Mouse (Mus musculus) neural tube, embryonic 10.5 days (tissue): ENCODE results near the gene Stk11.

Experiments used
- DNase-seq: peaks from one replicate; pipeline ENCODE4 v3.0.0-alpha.2; 2017; ENCODE audit warnings: low spot score; ENCODE audit errors: extremely low spot score

Stk11 gene

DNA sequence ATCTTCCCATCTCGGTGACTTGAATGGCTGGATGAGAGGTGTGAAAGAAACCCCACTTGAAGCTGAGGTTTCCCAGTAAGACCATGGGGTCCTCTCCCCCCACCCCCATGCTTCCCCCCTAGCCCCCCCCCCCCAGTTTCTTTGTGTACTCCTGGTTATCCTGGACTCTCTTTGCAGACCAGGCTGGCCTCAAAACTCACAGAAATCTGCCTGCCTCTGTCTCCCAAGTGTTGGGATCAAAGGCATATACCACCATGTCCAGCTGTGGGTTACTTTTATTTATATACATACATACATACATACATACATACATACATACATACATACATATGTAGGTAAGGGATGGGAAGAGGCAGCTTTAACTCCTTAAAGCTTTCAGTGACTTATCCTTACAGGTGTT, 53.5 kb downstream of the Stk11 start:
- DNase-seq, result no peak

DNA sequence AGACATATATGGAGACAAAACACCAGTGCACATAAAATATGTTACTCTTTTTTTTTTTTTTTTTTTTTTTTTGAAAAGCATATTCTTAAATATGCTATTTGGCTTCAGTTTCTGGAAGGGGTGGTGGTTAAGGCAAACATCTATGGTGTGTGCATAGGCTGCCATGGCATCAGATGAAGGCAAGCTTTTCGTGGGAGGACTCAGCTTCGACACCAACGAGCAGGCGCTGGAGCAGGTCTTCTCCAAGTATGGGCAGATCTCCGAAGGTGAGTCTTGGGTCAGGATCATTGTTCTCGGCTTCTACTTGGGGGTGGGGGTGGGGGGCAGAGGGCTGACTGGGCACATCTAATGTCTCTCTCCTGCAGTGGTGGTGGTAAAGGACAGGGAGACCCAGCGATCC, 54.0 kb downstream of the Stk11 start:
- DNase-seq, result no peak

DNA sequence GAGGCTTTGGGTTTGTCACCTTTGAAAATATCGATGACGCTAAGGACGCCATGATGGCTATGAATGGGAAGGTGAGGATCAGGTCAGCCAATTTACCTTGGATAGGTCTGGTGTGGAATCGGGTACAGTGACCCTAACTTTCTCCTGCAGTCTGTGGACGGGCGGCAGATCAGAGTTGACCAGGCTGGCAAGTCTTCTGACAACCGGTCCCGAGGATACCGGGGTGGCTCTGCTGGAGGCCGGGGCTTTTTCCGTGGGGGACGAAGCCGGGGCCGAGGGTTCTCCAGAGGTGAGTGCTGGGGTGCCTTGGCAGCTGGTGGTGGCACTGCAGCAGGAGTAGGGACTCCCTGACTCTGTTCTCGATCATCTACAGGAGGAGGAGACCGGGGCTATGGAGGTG, 54.4 kb downstream of the Stk11 start:
- DNase-seq, result no peak

DNA sequence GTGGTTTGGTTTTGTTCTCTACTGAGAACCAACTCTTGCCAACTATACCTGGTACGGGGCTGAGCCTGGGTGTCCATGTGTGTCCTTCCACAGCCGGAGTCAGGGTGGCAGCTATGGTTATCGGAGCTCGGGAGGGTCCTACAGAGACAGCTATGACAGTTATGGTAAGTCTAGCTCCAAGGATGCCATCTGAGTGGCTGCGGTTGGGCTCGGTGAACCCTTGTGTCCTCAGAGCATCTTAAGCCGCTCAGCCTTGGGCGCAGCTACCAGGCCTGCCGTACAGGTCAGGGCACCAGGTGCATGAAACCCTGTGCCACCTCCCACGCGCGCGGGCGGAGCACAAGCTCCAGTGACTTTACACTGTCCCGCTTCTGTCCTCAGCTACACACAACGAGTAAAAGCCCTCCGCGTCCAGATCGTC, 55.0 kb downstream of the Stk11 start:
- no peak for DNase-seq

DNA sequence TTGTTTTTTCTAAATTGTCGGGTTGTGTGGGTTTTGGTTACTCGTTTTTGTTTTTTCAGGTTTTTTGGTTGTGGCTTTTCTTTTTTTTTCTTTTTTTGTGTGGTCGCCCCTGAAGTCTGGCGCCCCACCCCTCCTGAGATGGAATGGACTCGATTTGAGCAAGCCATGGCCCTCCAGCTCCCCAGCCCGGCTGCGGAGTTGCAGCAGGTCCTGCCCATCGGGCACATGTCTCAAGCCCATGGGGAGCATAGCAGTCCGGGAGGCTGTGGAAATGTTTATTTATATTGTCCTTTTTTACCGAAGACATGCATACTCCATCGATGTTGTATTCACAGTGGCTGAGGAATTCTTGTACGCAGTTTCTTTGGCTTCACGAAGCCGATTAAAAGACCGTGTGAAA, 55.6 kb downstream of the Stk11 start:
- no peak for DNase-seq

DNA sequence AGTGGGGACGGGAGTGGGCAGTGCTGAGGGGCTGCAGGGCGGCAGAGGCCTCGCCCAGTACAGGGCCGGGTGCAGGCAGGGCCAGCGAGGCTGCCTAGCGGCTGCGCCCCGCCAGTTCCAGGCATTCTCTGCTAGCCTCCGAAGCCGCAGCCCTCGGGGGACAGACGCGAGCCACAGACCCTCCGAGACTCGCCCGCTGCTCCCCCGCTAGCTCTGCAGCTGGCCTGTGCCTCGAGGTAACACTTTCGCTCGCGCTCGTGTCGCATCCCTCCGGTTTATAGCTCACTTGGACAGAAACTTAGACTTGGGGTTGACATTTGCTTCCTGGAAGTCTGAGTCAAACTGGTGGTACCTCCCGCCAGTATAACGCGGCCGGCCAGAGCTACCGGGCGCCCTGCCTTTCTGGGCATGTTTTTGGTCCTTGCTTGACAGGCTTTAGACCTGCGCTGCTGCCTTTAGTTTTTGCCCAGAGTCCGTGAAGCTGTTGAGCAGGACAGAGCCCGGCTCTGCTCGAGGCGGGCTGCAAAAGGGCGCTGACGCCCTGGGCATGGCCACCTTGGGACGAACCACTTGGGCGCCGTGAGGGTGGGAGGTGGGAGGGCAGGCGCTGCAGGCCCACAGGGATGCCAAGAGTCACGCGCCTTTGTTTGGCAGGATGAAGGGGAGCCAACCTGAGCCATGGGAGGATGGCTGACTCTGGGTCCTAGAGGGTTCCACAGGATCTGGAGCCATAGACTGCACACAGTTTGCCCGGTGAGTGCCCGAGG, 56.3 kb downstream of the Stk11 start:
- no peak for DNase-seq

DNA sequence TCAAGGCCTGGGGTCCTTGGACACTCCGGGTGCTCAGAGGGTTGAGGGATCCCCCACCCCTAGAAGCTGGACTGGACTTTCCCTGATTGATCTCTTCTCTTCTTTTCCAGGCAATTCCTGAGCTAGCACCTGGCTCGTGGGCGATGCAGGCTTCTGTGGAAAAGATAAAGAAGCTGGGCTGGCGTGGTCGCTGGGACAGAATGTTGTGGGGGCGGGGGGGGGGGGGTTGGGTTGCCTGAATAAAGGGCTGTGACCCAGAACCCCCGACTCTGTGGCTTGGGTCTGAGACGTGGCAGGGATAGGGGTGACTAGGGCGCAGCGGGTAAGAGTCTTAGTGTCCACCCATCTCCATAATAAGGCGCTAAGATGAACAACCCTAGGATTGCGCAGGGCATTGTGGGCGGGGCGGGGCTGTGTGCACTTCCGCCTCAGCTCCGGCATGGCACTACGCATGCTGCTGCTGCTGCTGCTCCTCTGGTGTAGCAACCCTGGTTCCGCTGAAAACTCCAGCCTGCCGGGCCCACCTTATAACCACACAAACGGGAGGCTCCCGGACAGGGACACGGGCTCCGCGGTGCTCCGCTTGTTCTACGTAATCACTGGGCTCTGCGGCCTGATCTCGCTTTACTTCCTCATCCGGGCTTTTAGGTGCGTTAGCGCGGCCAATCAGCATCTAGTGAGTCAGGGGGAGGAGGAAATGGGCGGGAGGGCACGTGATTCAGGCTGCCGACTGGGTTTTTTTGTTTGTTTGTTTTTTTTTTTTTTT, 57.1 kb downstream of the Stk11 start, which contains the start of gene 1600002K03Rik:
TSS of gene 1600002K03Rik (plus strand) at position 418 of the 766 bp plus-strand sequence.
- peak; percentile 93 for DNase-seq

DNA sequence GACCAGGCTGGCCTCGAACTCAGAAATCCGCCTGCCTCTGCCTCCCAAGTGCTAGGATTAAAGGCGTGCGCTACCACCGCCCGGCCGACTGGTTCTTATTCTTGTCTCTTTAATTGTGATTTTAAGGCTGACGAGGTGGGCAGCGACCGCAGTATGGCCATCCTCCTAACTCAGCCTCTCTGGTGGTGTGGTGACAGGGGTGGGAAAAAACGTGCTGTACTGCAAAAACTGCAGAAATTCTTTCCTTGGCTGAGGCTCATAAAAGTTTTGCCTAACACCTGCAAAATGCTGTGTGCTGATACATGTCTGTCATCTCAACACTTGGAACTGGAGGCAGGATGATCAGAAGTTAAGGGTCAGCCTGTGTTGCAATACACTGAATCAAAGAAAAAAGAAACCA, 57.8 kb downstream of the Stk11 start:
- DNase-seq, result no peak

DNA sequence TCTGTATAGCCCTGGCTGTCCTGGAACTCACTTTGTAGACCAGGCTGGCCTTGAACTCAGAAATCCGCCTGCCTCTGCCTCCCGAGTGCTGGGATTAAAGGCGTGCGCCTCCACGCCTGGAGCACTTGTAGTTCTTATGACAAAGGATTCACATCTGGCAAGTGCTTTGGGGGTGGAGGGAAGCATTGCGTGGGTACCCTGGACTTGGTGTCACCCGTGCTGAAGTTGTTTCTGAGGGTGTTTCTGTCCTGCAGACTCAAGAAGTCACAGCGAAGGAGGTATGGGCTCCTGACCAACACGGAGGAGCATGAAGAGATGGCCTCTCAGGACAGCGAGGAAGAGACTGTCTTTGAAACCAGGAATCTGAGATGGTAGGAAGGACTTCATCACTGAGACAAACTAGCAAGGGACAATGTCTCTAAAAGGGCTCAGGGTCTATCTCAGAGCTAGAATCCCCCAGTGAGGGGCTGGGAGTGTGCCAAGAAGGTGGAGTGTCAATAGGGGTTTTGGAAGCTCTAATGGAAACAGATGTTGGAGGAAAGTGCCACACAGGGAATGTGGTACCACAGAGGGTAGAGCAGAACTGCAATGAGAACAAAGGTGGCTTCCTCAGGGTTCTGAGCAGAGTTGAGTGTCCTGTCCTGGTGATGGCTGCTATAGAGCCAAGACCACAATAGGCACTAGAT, 58.5 kb downstream of the Stk11 start:
- no peak for DNase-seq

DNA sequence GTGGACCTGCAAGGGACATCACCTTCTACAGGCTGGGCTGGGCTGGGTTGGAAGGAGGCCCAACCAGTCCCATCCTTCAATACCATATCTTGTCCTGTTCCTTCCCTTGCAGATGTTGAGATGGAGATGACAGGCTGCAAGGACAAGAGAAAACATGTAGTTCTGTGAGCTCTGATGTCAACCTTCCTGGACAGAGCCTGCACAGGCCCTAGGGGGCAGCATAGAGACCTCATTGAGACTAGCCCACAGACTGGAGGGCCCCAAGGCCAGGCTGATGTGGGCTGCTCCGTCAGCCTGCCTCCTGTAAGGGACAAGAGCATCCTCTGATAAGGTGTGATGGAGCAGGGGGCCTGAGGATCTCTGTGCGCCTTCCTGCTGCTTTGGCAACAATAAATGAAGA, 59.1 kb downstream of the Stk11 start:
- no peak for DNase-seq

DNA sequence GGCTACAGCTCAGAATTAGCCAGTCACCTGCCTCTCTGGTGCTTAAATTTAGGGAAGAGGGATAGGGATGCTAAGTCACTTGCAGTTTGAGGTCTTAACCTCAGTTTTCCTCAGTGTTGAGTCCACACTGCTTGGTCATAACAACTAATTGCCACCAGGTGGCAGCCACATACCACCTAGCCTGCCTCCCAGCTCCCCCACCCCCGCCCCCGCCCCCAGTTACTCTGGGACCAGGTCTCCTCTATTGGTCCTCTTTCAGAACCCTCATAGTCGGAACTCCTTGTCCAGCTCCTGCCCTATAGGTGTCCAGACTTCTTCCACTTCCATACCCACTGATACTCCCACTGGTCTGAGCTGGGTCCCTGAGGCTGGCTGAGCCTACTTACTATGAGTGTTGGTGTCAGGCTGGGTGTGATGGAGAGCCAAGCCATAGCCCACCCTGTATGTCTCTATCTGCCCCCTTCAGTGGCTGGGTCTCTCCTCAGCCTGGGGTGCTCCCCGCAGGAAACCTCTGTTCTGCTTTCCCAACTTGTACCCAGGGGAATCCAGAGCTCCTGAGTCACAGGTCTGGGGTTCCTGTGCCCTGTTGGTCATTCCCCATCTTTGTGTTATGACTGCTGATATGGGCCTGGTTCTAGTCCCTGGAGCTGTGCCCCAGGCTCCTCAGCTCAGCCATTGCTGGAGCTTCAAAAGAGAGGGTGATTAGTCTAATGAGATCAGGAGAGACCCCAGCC, 60.1 kb downstream of the Stk11 start:
- DNase-seq, result peak; percentile 65

DNA sequence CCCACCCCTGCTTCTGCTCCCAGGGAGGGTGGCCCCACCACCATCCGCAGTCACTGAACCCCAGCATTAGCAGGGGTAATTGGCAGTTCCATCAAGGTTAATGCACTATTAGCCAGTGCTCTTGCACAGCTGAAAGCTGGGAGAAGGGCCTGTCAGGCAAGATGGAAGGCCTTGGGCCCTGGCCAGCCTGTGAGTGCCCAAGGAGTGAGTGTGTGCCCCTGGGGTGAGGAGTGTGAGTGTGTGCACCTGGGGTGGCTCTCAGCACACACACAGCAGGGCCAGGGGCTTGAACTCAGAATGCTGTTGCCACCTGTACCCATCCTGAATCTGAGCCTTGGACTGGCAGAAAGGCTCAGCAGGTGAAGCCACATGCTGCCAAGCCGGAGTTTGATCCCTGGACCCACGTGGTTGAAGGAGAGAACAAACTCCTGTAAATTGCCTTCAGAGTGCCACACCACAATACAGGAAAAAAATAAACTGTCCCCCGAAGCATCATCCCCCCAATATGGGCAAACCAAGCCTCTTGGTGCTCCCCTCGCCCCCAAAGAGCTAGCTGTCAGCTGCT, 60.7 kb downstream of the Stk11 start:
- DNase-seq, result no peak

DNA sequence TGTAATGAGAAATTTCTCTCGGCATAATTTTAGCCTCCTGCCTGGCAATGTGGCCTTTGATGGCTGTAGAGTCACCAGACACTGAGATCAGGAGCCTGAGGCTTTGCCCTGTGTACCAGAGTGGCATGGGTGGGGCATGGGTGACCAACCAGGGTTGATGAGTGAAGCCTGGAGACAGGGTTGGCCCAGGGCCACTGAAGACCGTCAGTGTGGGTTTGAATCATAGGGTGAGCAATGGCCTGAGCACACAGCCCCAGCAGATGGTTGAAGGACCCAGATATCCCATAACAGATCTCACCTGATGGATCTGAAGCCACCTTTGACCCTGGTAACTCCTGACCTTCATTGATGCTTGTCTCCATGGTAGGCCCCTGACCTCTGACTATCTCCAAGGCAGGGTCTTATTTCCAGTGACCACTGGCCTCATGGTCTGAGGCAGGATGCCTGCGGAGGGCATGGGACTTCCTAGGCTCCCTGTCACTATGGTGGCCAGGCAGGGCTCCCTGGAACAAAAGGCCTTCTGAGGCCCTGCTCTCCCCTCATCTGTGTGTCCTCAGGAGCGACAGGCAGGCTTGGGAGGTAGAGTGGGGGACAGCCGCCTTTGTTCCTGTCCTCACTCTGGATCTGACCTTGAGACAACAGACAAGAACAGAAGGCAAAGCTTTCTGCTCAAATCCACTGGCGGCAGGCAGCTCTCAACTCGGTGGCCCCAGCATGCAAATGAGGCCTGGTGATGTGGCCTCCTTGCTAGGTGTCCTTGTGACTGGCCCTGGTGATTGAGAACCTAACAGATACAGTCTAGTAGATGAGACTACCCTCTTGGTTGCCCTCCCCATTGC, 62.1 kb downstream of the Stk11 start:
- no peak for DNase-seq

DNA sequence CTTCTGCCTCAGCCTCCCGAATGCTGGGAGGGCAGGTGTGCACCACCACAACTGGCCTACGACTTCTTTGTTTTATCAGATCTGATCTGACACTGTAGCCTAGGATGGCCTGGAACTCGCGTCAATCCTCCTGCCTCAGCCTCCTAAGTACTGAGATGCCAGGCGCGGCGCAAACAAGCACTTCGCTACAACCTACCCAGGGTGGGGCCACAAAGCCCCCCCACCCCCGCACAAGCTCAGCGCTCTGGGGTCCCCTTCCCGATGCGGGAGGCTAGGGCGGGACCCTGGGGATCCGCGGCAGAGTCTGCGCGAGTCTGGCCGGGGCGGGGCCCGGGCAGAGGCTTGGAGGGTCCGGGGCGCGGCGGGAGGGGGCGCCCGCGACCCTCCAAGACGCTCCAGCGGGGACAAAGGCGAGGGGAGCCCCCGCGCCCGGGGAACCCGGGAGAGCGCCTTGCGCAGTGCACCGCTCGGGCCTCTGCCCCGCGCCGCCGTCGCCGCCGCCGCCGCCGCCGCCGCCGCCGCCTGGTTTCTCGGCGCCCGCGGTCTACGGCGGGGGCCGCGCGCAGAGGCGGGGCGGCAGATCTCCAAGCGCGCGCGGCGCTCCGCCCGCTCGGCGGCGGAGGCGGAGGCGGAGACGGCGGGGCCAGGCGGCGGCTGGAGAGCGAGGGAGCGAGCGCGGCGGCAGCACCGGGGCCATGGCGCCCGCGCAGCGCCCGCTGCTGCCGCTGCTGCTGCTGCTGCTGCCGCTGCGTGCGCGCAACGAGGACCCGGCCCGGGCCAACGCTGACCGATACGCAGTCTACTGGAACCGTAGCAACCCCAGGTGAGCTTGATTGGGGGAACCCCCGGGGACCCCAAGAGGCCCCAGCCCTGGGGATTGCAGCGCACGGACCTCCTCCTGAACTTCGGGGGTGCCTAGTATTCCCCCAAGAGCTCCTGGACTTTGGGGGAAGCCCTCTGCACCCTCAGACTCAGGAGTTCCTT, 63.8 kb downstream of the Stk11 start, which contains the start of gene Efna2:
TSS of gene Efna2 (plus strand) at position 415 of the 984 bp plus-strand sequence.
- peak; percentile 77 for DNase-seq
